Mouse (Mus musculus) stomach, postnatal 0 days (tissue): ENCODE results near the gene Syt1.

Source experiments
- CTCF ChIP-seq: IDR thresholded peaks from 2 replicates; pipeline ENCODE4 v1.5.1; 2016; ENCODE audit warnings: antibody characterized with exemption, low read depth, mild to moderate bottlenecking, moderate library complexity
- EP300 ChIP-seq: optimal IDR thresholded peaks from 2 replicates; pipeline ENCODE3; 2016; ENCODE audit warnings: antibody characterized with exemption

GRCm38 (mm10) chr10:108619217-108619616, 391.6 kb downstream of the Syt1 start:
- no peak for TF ChIP-seq CTCF
- no peak for TF ChIP-seq EP300
